Mouse (Mus musculus) urinary bladder, postnatal 4 days (tissue): ENCODE data around the gene 4933402N03Rik.

ENCODE experiments used
- DNase-seq, 2 experiments: peaks; one replicate each; pipeline ENCODE4 v3.0.0; 2021 to 2022; ENCODE audit warnings: low spot score in 2 of 2

Gene 4933402N03Rik

DNA sequence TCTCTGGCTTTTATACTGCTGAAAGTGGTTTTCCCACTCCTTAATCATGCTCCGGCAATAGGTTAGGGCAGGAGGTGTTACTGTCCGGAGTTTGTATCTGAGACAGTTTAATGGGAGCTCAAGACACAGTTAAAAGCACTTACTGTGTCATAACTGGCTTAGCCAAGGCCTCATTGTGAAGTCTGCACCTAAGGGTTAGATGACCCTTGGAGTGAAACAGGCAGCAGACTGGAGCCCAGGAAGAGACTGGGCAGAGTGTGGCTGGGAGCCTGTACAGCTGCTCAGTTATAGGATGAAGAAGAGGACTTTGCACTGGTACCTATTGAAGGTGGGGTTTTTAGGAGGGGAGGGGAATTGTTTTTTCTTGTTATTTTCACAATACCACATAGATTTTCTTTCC, at the start of gene 4933402N03Rik:
Gene 4933402N03Rik (minus strand): TSS at position 101 of the 400 bp plus-strand sequence.
- DNase-seq = no peak

DNA sequence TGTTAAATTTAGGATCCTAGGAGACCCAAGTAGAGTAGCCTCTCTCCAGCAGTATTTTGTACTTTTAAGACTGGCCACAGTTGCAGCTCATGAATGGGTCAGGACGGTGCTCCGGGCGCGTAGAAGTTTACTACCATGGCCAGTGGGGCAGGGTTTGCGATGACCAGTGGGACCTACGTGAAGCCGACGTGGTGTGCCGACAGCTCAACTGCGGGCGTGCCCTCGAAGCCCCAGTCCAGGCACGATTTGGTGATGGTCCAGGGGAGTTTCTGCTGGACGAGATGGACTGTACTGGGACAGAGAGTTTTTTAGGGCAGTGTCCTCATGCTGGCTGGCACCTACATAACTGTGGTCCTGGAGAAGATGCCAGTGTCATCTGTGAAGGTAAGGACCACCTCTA, 41.9 kb upstream of the 4933402N03Rik start:
- DNase-seq = no peak

GRCm38 (mm10) chr7:131187047-131187446, 40.9 kb upstream of the 4933402N03Rik start:
- DNase-seq = no peak

- DNase-seq = no peak
Measured at GRCm38 (mm10) chr7:131184339-131184738, 38.2 kb upstream of the 4933402N03Rik start.

DNA sequence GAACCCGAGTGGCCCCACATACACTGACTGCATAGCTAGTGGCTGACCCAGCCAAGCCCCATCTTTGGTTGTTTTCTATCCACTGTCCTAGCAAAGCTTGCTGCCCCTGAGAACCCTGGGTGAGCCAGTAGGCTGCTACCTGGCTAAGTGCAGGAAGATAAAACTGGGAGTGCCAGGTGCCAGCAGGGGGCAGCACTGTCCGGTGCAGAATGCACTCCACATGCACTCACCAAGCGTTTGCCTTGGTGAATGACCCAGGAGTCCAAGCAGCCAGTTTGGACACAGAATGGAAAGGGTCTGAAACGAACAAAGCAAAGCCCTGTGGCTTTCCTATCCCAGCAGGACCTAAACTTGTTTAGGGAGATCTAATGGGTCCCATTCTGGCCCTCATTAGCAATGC, 36.6 kb upstream of the 4933402N03Rik start:
- no peak for DNase-seq

DNA sequence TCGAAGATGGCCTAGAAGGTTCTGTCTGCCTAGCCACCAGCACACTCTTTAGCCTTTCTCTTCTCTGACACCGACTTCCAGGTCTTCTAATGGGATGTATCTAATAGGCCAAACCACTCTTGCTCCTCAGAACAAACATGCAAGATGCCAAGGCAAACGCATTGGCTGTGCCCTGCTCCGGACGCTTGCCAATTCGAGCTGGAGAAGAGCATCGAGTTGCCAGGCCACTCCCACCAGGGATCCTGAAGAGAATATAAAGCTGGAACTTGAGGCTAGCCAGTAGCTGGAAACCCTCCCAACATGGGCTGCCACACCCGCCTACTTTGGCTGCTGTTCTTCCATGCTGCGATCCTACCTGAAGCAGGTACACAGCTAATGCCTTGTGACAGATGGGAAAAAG, 28.0 kb upstream of the 4933402N03Rik start, which contains the start of gene 5430419D17Rik:
Gene 5430419D17Rik (plus strand): TSS at position 282 of the 400 bp plus-strand sequence.
- DNase-seq = no peak

GRCm38 (mm10) chr7:131169099-131169498, 23.0 kb upstream of the 4933402N03Rik start:
- no peak for DNase-seq

GRCm38 (mm10) chr7:131167771-131168170, 21.7 kb upstream of the 4933402N03Rik start:
- DNase-seq = no peak

- DNase-seq = no peak
Measured at GRCm38 (mm10) chr7:131162251-131162650, 16.1 kb upstream of the 4933402N03Rik start.

GRCm38 (mm10) chr7:131153044-131153443, 6.9 kb upstream of the 4933402N03Rik start:
- no peak for DNase-seq

DNA sequence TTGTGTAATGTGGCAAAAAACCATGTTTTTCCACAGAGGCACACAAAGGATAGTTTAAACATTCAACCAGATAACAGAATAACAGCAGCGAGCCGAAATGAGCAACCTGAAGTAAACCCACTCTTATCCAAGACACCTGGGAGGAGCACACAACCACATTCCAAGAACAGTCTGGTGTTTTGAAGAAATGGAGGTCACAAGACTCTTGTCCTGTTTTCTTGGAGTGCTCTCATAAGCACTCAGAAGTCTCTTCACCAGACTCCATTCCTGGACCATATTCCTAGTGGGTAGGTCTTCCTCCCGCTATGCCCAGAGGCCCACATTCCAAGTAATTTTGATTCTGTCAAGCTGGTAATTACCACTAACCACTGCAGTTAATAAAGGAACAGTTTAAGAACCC, 4.1 kb upstream of the 4933402N03Rik start:
- no peak for DNase-seq

DNA sequence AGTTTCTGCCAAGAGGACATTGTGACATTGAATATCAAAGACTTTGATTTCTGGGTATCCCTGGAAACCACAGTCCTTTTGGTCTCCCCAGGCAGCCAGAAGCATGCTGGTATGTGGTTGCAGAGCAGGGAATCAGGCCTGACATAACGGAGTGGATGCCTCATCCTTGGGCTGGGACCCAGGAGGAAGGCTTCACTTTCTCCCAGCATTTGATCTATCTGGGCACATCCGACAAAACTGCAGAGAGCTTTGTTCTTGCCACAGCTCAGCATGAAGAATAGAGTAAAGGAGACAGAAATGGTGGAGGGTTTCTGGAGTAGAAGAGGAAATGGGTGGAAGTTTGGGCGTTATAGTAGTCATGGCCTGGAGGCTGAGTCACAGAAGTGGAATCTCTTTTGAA, 12.9 kb downstream of the 4933402N03Rik start:
- DNase-seq = no peak

GRCm38 (mm10) chr7:131130021-131130420, 16.1 kb downstream of the 4933402N03Rik start:
- no peak for DNase-seq

DNA sequence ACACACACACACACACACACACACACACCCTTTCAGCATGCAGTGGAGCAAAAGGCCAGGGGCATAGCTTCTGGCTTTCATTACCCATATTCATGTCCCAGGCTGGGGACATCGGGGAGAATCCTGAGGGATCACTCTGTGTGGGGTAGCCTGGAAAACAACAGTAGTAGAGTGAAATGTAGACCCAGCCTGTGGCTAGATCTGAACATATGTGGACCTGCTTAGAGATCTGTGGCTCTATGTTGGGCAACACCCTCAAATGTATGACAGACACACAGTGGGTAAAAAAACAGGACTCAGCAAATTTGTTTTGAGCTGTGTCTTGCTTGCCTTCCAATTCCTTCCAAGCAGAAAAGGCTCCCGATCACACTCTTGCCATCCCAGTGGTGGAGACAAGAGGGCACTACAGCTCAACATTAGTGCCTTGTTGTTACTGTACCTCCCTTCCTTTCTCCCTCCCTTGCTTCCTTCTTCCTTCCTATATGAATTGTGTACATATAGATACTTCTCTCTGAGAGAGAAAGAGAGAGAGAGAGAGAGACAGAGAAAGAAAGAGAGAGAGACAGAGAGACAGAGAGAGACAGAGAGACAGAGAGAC, 23.8 kb downstream of the 4933402N03Rik start:
- no peak for DNase-seq

DNA sequence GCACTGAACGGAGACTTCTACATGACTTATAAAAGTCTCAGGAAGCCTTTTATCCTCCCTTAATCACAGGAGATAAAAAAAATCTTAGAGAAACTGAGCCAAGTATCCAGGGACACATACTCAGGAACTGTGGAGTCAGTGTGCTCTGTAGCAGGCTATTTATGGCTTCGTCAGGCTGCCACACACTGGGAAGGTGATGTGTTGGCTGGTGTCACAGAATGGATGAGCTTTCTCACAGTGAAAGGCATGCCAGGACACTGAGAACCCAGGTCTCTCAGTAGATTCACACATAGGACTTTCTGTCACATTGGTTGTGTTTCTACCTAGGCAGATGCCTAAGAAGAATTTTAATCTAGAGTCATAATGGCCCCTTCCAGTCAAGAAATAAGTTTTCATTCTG, 31.7 kb downstream of the 4933402N03Rik start:
- no peak for DNase-seq

DNA sequence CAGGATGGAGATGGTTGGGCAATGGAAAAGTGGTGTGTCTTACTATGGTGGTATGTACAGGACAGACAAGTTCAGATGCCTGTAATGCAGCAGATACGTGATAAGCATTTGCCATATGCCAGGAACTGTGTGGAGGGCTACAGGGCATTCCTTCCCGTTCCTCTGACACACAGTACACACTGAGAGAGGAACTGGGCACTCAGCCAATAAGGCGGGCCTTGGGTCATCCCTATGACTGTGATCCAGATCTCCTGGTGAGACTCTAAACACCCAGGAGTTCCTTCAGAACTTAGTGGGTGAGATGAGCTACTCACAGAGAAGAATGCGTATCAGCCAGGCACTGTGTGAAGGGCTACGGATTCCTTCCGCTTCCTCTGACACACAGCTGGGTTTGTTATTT, 32.4 kb downstream of the 4933402N03Rik start:
- no peak for DNase-seq

- DNase-seq = no peak
Measured at GRCm38 (mm10) chr7:131112486-131112885, 33.6 kb downstream of the 4933402N03Rik start.
